Mouse (Mus musculus) kidney, adult 10 weeks (tissue): ENCODE measurements around the gene Fam189b. TPM values are rescaled to one million over a fixed set of nuclear protein-coding genes. Genes with fewer than 3 reads are reported as not detected.

Experiments used
- polyA plus RNA-seq: library from polyadenylated mRNA; stranded (reverse); fragments of 350-450 nt; fragmentation: Illumina TruSeq; extraction: RNeasy Lipid Tissue Mini Kit (QIAGEN cat#74804); gene quantifications from one replicate; pipeline ENCODE4 v1.2.3, GENCODE M21; 2014; ENCODE audit warnings: low read depth, low replicate concordance

Fam189b gene
- polyA plus RNA-seq, result not detected

GRCm38 (mm10) chr3:89183058-89183958 lies at the start of gene Fam189b:
Gene Fam189b, plus strand, starts transcription at chr3:89183143.

GRCm38 (mm10) chr3:89135958-89136357 lies 47.0 kb upstream of the Fam189b start, which contains the start of gene Pklr:
Gene Pklr, plus strand, starts transcription at chr3:89136142.

GRCm38 (mm10) chr3:89159616-89160344 lies 23.2 kb upstream of the Fam189b start, which contains the start of gene Hcn3:
Gene Hcn3, minus strand, starts transcription at chr3:89160196.

GRCm38 (mm10) chr3:89164506-89165267 lies 18.3 kb upstream of the Fam189b start, which contains the start of gene Clk2:
Gene Clk2, plus strand, starts transcription at chr3:89164795.

GRCm38 (mm10) chr3:89177242-89178106 lies 5.5 kb upstream of the Fam189b start, which contains the start of gene Scamp3:
Gene Scamp3, plus strand, starts transcription at chr3:89177473.

GRCm38 (mm10) chr3:89202253-89203141 lies 19.6 kb downstream of the Fam189b start, which contains the start of gene Gba:
Gene Gba, plus strand, starts transcription at chr3:89202928.

GRCm38 (mm10) chr3:89214681-89215411 lies 31.9 kb downstream of the Fam189b start, which contains the start of gene Thbs3:
Gene Thbs3, plus strand, starts transcription at chr3:89215180.

GRCm38 (mm10) chr3:89226900-89227299 lies 44.0 kb downstream of the Fam189b start, which contains the start of gene Mtx1:
Gene Mtx1, minus strand, starts transcription at chr3:89227088.

GRCm38 (mm10) chr3:89228836-89229235 lies 45.9 kb downstream of the Fam189b start, which contains the start of gene Muc1:
Gene Muc1, plus strand, starts transcription at chr3:89229057.

Other genes starting within 250 kb of the Fam189b start
- gene Ash1l, start 232.5 kb upstream of the Fam189b start, polyA plus RNA-seq, result 40.4 TPM
- gene Dap3, start 232.0 kb upstream of the Fam189b start, polyA plus RNA-seq, result 106 TPM
- 5.8 TPM for gene Rusc1, start 89.8 kb upstream of the Fam189b start, polyA plus RNA-seq
- not detected for gene Gm43738, start 82.0 kb upstream of the Fam189b start, polyA plus RNA-seq
- 6.4 TPM for gene Fdps, start 81.2 kb upstream of the Fam189b start, polyA plus RNA-seq
- 10.3 TPM for gene Pklr, start 47.0 kb upstream of the Fam189b start, polyA plus RNA-seq
- gene Hcn3, start 22.9 kb upstream of the Fam189b start, polyA plus RNA-seq, result not detected
- 6.5 TPM for gene Clk2, start 18.3 kb upstream of the Fam189b start, polyA plus RNA-seq
- gene Scamp3, start 5.7 kb upstream of the Fam189b start, polyA plus RNA-seq, result 7.7 TPM
- 10.7 TPM for gene Gba, start 19.8 kb downstream of the Fam189b start, polyA plus RNA-seq
- 0.73 TPM for gene Thbs3, start 32.0 kb downstream of the Fam189b start, polyA plus RNA-seq
- gene Mtx1, start 43.9 kb downstream of the Fam189b start, polyA plus RNA-seq, result 50.1 TPM
- gene Muc1, start 45.9 kb downstream of the Fam189b start, polyA plus RNA-seq, result 9.3 TPM
- gene Krtcap2, start 62.8 kb downstream of the Fam189b start, polyA plus RNA-seq, result 27.7 TPM
- not detected for gene Trim46, start 63.2 kb downstream of the Fam189b start, polyA plus RNA-seq
- gene Dpm3, start 76.2 kb downstream of the Fam189b start, polyA plus RNA-seq, result not detected
- 10.2 TPM for gene Slc50a1, start 87.4 kb downstream of the Fam189b start, polyA plus RNA-seq
- gene Efna1, start 98.0 kb downstream of the Fam189b start, polyA plus RNA-seq, result 8.2 TPM
- not detected for gene Efna3, start 139.8 kb downstream of the Fam189b start, polyA plus RNA-seq
- gene Efna4, start 154.9 kb downstream of the Fam189b start, polyA plus RNA-seq, result not detected
- gene Adam15, start 166.9 kb downstream of the Fam189b start, polyA plus RNA-seq, result 4.4 TPM
- not detected for gene Dcst2, start 178.8 kb downstream of the Fam189b start, polyA plus RNA-seq
- gene Dcst1, start 182.1 kb downstream of the Fam189b start, polyA plus RNA-seq, result not detected
- gene Zbtb7b, start 211.6 kb downstream of the Fam189b start, polyA plus RNA-seq, result 2.8 TPM
- gene Lenep, start 219.7 kb downstream of the Fam189b start, polyA plus RNA-seq, result 1.6 TPM
- gene Flad1, start 228.7 kb downstream of the Fam189b start, polyA plus RNA-seq, result 1.8 TPM
- 1.6 TPM for gene Cks1b, start 235.2 kb downstream of the Fam189b start, polyA plus RNA-seq
- 16.6 TPM for gene Shc1, start 235.3 kb downstream of the Fam189b start, polyA plus RNA-seq
- 5.3 TPM for gene Pygo2, start 247.1 kb downstream of the Fam189b start, polyA plus RNA-seq